Mouse (Mus musculus): ENCODE results near the gene Hmga2.

DNA sequence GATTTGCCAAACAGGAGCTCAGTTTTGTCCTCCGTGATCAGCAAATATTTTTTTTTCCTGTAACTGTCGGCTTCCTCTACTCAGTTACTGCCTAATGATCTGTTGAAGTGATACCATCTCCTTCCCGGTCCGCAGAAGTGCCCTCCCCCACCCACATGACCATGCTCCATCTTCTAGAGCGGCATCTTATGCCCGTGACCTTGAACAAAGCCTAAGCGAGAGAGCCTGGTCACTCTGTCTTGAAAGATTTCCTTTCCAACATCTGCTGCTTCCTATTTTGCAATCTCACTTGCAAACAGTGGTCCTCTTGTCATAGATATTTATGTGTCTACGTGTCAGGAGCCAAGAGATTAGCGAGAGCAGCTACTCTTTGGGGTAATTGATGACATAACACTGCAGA, 30.1 kb downstream of the Hmga2 start:
- TF ChIP-seq GATA1 (IDR thresholded peaks at IDR 0.05; ENCODE audit: borderline replicate concordance, low read length) (no peak), FLI1 (IDR thresholded peaks at IDR 0.05; ENCODE audit: low read length) (no peak)
